Mouse (Mus musculus) cortical plate, adult 2 months (tissue): ENCODE measurements around the gene Slc7a7.

Experiments
- CTCF ChIP-seq: fragments of 200-500 bp; IDR thresholded peaks from 2 replicates; pipeline ENCODE4 v1.5.1; 2011; ENCODE audit warnings: mild to moderate bottlenecking, control low read depth, low read length; ENCODE audit not compliant: insufficient read depth; ENCODE audit errors: extremely low read depth
- POLR2A ChIP-seq: fragments of 200-500 bp; IDR thresholded peaks from 2 replicates; pipeline ENCODE4 v1.6.1; 2011; ENCODE audit warnings: mild to moderate bottlenecking, low read length, control low read depth; ENCODE audit not compliant: insufficient read depth; ENCODE audit errors: extremely low read depth

DNA sequence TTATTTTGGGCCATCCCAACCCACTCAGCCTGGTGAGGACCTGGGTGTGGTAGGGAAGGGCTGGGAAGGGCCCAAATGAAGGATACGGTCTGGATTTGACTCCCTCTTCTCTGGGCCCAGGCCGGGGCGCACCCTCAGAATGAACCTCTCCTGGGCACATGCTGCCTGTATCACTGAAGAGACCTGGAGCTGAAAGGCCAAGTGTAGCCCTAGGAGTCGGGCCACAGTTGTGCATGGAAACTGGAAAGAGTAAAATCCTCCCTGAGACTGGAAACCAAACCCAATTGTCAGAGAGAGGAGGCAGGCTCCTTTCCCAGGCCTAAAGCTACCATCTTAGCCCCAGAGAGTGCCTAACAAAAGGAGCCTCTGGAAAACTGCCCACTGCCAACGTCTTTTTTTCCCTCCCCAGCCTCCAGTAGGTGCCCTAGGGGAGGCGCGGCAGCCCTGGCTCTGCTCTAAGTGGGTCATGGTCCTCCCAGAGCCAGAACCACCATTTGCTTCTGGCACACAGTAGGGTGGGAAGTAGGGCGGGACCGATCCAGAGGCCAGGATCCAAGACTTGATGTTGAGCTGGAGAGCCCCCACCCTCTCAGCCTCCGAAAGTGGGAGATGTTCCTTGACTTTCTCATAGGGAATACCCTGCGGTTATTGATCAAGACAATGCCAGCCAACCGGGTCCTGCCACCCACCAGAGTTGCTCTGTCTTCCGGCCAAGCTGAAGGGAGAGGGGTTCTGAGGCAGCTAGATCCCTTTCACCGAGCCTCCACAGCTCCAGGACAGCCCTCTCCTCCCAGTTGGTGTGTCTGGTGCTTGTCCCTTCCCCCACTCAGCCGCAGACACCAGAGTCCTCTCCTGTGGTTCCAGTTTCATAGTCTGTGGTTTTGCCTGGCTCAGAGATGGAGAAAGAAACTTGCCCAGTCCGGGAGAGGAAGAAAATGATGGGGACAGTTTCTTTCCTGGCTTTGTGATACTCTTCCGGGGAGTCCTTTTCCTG is 15.6 kb upstream of the Slc7a7 start:
- TF ChIP-seq CTCF (no peak), POLR2A (no peak)
